Mouse (Mus musculus) urinary bladder, postnatal 10 days (tissue): ENCODE measurements around the gene Trem2.
"Not testable (repeated sequence)": the region's sequence is repeated elsewhere in the genome, so short reads cannot be mapped to it uniquely, and the experiment has no call there.

Experiments used
- DNase-seq: peaks from one replicate; pipeline ENCODE4 v3.0.0; 2022; ENCODE audit warnings: low spot score

Trem2 gene

DNA sequence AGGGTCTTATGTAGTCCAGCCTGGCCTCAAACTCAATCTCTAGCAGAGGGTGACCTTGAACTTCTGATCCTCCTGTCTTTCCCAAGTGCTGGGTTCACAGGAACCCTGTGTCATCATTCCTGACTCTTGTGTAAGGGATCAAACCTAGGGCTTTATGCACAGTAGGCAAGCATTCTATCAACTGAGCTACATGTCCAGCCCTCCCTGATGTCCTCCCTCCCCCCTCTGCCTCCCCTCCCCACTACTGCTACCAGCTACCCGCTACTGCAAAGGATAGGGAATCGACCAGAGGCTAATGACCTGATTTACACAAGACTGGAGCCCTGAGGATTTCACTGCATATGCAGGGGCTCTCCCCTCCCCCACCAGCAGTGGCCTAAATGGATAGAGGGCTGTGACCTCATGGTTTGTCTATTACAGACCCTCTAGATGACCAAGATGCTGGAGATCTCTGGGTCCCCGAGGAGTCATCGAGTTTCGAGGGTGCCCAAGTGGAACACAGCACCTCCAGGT lies 4.5 kb downstream of the Trem2 start:
- no peak for DNase-seq

DNA sequence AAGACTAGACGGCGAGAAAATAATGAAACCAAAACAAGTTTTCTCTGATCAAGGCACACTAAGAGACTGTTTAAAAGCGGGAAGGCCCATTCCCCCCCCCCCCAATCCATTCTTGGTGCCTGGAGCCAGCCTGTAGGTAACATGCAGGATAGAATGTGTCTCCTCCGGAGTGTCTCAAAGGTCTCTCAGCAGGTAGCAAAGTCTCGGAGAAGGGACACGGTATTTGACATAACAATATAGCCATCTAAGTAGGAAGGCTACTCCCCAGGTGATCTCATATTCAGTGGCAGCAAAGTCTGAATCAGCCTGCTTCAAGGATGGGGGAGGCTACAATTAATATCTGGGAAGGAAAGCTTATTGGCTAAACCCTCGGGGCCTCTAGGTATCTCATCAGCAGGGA lies 6.8 kb downstream of the Trem2 start:
- DNase-seq: not testable (repeated sequence)

DNA sequence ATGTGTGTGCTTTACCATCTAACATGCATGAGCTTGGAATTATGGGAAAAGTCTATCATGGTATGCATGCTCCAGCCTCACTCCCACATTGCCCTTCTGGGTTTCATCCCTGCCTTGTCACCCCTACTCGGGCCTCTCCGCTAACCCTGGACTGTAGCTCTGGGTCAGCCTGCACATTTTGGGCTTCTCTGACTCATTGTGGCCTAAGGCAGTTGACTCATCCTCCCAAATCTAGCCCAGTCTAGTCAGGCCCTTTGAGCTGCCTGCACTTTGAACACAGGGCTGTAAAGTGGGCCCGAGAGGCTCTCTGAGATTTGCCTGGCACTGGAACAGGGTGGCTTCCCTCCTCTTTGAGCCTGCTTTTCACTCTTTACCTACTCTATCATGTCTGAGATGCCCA lies 9.6 kb downstream of the Trem2 start:
- no peak for DNase-seq

DNA sequence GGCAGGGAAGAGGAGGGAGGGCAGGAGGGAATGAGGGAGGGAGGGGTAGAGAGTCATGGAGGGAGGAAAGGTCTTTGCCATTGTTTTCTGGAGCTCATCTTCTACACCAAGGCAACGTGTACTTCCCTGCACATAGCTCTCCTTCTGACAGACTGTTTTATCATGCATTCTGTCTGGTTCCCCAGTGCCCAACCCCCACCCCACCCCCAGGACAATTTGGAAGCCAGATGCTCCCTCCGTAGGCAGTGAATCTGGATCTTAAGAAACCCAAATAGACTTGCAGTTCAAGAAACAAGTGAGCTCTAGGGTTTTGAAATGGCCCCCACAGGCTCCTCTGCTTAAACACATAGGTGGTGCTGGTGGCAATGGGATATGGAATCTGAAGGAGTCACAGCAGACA lies 11.7 kb downstream of the Trem2 start:
- no peak for DNase-seq

DNA sequence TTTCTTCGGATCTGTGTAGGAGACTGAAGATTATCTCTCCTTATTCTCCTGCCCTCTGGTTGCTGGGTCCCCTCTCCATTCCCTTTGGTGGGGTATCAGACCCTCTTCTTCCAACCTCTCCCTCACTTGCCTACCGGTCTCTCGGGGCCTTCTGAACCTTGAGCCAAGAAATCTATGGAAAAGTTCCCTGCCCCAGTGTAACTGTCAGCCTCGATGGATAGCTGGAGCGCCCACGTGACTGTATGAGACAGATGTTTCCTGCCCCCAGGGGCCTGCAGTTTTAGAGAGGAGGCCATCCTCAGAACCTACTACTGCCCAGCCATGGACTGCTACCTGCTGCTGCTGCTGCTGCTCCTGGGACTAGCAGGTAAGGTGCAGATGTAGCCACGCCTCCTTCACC lies 13.4 kb downstream of the Trem2 start, which contains the start of gene Treml1:
Gene Treml1 (plus strand): TSS at position 301 of the 400 bp plus-strand sequence.
- DNase-seq: no peak

DNA sequence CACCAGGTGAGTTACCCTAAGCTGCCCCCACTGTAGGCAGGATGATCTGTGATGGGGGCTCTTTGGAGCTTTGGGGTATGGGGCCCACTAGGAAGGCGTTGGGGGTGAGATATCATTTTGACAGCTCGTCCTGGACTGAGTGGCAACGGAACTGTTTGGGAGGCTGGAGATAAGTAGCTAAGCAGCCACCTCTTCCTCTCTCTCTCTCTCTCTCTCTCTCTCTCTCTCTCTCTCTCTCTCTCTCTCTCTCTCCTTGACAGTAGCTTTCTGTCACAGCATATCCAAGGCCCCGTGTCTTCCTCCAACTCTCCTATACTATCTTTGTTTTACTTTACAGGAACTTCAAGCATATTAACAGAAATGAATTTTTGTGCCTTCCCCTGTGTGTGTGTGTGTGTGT lies 14.3 kb downstream of the Trem2 start:
- DNase-seq: no peak

DNA sequence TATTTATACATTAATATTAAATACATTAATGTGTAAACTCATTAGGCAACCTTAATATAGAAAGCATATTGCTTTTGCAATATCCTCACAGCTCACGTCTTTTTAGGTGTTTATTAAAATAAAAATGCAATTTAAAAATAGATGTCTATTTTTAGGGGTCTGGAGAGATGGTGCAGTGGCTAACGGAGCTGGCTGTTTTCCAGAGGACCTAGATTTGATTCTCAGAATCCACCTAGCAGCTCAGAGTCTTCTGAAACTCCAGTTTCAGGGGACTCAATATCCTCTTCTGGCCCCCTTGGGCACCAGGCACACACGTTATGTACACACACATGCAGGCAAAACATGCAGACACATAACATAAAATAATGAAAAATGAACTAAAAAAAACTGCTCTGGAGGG lies 16.1 kb downstream of the Trem2 start:
- DNase-seq: no peak

DNA sequence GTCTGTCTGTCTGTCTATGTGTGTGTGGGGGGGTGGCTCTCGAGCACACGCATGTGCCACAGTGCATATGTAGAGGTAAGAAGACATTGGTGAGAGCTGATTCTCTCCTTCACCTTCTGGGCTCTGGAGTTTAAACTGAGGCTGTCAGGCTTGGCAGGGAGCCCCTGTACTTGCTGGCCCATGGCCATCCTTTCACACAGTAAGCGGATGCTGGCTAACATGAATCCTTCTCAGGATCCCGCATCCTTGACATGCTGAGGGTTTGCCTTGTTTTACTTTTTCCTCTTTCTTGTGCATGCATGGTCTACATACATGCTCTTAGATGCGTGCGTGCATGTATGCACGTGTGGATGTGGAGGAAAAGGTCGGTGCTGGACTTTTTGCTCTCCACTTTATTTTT lies 16.8 kb downstream of the Trem2 start:
- DNase-seq: no peak

DNA sequence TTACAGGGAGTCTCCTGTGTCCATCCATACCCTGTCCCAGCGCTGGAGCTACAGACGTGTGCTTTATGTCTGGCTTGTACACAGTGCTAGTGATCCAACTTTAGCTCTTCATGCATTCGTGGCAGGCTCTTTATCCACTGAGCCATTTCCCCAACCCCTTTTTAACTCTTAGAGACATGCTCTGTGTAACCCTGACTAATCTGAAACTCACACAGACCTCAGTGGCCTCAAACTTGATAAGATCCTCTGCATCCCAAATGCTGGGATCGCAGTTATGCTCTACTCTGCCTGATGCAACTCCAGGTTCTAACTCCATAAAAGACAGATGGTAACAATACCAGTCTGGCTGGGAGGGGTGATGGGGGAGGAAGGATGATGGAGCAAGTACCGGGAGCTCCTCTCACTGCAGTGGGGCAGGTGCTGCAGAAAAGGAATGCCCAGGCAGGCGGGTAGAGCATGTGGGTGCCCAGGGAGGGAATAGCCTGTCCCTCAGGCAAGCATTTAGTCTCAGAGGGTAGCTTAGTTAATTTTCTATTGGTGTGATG lies 17.3 kb downstream of the Trem2 start:
- DNase-seq: no peak

DNA sequence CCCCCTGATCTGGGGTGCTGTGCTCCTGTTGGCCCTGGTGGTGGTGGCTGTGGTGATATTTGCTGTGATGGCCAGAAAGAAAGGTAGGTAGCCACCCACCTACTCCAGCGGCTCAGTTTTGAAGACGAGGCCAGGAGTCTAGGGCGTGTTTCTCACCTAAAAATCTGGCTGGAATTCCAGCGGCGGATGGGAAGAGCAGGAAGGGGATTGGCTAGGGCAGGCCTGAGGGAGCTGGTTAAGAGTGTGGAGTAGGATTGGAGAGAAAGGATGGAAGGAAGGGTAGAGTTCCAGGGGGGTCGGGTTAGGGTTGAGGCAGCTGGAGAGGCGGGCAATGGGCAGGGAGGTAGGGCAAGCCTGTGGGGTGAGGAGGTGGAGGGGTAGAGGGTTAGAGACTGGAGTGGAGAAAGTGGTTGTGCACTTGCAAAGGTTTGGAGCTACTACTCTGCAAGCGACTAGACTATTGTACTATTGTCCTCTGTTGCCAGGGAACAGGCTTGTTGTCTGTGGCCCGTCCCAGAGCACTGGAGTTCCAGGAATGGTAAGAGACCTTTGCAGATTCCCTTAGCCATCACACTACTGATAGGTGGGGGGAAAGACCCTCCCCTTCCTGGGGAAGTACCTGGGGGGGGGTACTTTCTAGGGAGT lies 19.4 kb downstream of the Trem2 start:
- DNase-seq: no peak

DNA sequence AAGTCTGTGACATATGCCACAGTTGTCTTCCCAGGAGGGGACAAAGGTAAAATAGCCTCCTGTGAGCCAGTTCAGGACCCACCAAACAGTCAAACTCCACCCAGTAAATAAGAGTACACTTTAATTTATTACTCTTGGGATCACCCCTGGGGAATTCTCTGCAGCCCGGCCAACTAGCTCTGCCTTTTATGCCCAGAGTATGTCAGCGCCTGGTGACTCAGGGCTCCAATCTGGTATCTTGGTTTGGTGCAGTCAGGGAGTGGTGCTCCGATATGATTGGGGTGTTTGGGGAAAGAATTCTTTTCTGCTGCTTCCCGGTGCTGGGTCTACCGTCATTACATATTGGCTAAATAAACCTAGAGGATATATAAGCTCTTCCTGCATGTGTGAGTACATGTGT lies 20.6 kb downstream of the Trem2 start:
- DNase-seq: no peak

DNA sequence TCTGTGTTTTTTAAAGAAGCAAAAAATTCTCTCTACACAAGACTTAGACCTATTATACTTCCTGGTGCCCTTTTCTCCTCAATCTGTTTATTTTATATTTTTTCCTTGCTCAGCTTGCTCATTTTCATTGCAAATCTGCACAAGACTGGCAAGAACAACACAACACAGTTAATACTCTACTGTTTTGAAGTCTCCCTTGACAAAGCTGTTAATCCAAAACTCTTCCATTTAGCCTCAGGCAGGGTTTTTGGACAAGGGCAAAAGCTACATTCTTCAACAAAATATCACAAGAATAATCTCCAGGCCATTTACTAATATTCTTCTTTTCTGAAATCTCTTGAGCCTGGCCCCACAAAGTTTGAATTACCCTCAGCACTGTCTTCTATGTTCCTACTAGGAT lies 25.4 kb downstream of the Trem2 start:
- DNase-seq: no peak

DNA sequence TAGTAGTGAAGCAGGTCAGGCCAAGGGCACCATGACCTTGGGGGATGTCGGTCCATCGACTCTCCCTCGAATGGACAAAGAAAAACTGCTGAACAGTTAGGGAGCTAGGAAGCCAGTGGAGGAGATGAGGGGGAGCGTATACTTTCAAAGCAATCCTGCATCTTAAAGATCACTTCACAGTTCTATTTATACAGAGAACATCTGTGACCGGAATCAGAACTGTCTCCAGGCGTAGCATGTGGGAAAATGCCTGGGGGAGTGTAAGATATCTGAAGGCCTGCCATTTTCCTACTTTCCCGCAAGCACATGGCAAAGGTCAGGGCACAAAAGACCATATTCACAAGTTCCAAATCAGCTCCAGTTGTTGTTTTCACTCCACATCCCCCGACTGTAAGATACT lies 26.8 kb downstream of the Trem2 start:
- no peak for DNase-seq

DNA sequence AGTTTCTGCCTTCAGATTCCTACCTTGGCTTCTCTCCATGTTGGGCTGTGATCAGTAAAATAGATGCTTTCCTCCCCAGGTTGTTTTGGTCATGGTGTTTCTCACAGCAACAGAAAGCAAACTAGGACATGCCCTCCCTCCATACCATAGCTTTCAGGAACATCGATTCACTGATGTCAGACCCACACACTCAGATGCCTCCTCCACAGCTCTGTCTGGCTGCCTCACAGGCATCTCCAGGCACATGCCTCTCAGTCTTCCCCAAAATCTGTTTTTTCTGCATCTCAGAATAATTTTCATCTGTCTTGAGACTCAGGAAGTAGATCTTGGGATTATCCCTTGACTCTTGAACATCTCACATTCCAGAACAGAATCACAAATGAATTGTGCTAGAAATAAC lies 29.9 kb downstream of the Trem2 start:
- no peak for DNase-seq

DNA sequence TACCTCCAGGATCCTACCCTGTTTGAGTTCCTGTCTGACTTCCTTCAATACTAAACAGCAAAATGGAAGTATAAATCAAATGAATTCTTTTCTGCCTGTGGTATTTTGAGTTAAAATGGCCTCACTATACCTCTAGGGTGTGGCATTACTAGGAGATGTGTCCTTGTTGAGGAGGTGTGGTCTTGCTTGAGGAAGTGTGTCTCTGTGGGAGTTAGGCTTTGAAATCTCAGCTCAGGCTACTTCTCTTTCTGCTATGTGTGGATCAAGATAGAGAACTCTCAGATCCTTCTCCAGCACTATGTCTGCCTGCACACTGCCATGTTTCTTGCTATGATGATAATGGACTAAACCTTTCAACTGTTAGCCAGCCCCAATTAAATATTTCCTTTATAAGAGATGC lies 32.8 kb downstream of the Trem2 start:
- no peak for DNase-seq

DNA sequence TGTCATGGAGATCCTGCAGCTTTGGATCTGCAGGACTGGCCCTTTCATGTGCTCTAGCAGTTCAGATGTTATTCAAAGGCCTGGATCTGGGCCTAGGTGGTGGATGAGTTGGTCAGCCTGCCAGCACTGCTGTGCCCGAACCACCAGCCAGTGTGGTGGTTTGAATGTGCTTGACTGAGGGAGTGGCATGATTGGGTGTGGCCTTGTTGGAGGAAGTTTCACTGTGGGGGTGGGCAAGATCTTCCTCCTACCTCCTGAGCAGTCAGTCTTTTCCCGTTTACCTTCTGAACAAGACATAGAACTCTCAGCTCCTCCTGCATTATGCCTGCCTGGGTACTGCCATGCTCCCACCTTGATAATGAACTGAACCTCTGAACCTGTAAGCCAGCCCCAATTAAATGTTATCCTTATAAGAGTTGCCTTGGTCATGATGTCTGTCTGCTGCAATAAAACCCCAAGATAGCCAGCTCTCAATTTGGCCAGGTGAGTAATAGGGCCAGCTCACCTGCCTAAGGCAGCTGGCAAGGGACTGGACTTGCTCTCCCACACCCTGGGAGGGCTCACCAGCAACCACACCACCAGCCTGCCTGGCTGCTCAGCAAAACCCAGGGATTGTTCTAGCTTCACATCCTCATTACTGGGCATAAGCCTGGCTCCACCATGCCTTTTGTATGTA lies 39.7 kb downstream of the Trem2 start:
- no peak for DNase-seq

DNA sequence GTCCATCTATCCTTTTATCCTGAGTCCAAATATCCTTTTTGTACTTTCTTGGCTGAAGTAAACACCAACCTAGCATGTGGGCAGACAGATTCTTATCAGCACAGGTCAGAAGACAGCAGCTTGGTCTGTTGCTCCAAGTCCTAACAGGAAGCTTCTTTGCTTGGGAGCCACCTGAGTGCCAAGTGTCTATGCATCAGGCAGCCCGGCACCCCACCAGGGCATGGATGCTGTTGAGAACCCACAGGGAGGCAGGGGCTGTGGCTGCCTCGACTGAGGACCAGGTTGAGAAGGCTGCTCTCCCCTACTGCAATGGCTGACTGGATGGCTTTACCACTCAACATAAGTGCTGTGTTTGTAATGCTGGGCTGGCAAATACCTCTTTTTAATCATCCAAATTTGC lies 42.5 kb downstream of the Trem2 start:
- DNase-seq: no peak

DNA sequence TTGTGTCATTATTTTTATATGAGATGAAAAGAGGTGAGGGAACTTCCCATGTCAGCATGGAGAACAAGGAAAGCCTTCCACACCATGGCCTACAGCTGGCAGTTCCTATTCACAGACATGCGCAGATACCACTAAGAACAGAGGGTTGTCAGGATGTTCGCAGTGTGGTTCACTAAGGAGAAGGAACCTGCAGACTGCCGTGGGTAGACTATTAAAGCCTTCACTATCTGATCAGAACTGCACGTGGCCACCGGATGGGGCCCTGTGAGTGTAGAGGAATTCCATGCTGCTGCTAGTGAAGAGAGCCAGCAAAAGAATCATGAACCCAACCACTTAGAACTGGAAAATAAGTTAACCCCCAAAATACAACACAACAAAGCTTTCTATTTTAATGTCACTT lies 43.2 kb downstream of the Trem2 start:
- no peak for DNase-seq

DNA sequence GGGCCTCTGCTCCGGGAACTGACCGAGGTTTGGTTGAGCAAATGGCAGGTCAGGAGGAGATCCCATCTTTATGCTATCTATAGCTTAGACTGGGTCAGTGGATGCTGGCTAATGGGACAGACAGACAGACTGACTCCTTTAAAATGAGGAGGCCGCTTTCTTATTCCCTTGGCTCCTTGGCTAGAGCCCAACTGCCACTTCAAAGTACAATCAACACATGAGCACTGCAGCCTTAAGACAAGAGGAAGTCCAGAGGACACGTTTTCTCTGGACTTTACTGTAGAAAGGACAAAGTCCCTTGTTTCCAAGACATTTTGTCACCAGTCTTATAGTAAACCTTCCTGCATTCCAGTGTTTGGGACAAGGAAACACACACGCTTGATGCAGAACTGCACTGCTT lies 45.2 kb downstream of the Trem2 start:
- DNase-seq: no peak

DNA sequence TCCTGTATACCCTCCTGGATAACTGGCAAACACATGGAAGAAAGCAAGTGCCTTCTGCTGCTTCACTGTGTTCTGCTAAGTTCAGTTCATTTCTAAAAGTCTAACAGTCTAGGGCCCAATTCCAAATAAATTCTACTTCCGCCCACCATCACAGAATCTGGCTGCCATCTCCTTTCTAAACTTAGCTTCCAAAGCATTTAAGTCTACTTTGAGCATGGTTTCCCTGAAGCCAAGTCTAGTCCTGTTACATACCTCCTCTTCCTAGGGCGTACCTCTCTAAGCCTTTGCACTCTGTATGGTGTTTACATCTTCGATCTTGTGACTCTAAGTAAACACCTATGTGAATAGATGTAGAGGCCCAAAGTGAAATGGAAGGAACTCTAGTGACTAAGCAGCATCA lies 46.4 kb downstream of the Trem2 start:
- DNase-seq: no peak

DNA sequence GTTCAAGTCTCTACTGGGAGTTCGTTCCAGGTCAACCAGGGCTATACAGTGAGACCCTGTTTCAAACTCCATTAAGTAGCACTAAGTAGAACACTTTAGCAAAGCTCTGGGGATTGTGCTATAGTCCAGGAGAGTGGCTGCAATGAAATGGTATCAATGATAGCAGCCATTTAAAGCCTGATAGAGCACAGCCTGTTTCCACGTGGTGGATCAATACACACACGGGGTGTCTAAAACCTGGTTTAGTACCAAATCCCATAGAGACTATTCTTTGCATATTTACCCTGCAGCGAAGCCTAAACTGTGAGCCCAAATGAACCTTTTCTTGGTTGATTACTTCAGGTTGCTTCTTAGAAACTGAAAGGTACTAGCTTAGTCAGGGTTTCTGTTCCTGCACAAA lies 55.5 kb downstream of the Trem2 start:
- no peak for DNase-seq

DNA sequence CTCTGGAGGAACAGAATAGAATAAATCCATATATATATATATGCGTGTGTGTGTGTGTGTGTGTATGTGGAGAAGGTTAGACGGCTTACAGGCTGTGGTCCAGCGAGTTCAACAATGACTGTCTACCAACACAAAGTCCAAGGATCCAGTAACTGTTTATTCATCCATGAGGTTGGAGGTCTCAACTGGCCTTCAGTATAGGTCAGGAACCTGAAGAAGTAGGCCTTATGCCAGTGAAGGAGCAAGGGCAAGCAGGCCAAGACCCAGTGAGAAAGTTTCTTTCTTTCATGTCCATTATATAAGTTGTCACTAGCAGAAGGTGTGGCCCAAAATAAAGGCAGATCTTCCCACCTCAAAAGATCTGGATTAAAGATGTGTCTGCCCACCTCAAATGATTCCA lies 56.5 kb downstream of the Trem2 start:
- no peak for DNase-seq
